ENCODE assay signal across 16 mouse cellular contexts in genomic region chr11:35950466-35950865, GRCm38 (mm10). TPM values are rescaled to one million over a fixed set of nuclear protein-coding genes. Genes with fewer than 3 reads are reported as not detected.
A peak's percentile ranks its signal among the peaks of the same experiment; 100 is the strongest.
DNase-seq lines count a peak whose midpoint lies in the region; ATAC-seq and TF ChIP-seq lines count a peak whose summit lies in the region.
"Had no signal": no experiment of that assay in that cellular context is flagged by ENCODE, and none has a peak within 500 bp of the region (broad histone marks: within the 10 kb centered on the region; RNA-seq: fewer than 3 reads in every experiment).

No protein-coding gene starts in this region.

- H3K27ac ChIP-seq in hindbrain, embryonic 10.5 days: peak overlapping the region; percentile 64; the same call in 1 of the 2 replicates
- no peak overlapping the region for H3K27ac ChIP-seq in hindbrain, postnatal 0 days
- H3K27ac ChIP-seq in lung, embryonic 16.5 days (ENCODE audit: low read length): peak overlapping the region; percentile 82
- peak overlapping the region; percentile 90; the same call in 1 of the 2 replicates for H3K27ac ChIP-seq in intestine, embryonic 16.5 days (ENCODE audit: low read length)
- H3K27ac ChIP-seq: limb, embryonic 15.5 days; neural tube, embryonic 13.5 days had no signal

- no peak for TF ChIP-seq CTCF in hindbrain, postnatal 0 days (IDR thresholded peaks at IDR 0.05; ENCODE audit: low read depth)

- 89% methylated on average over 7 of the region's 7 CpGs for WGBS in hindbrain, embryonic 10.5 days
- 83% methylated on average over 7 of the region's 7 CpGs for WGBS in hindbrain, postnatal 0 days
- WGBS in lung, embryonic 16.5 days: 56% methylated on average over 7 of the region's 7 CpGs
- 54% methylated on average over 7 of the region's 7 CpGs for WGBS in intestine, embryonic 16.5 days

- no peak overlapping the region for H3K4me3 ChIP-seq in hindbrain, embryonic 10.5 days
- no peak overlapping the region for H3K4me3 ChIP-seq in hindbrain, postnatal 0 days (ENCODE audit: low read length)
- H3K4me3 ChIP-seq in lung, embryonic 16.5 days (ENCODE audit: low read length): no peak overlapping the region
- no peak overlapping the region for H3K4me3 ChIP-seq in intestine, embryonic 16.5 days (ENCODE audit: low read length)
- H3K4me3 ChIP-seq: limb, embryonic 15.5 days; neural tube, embryonic 13.5 days had no signal

- no peaks in the 10 kb centered on the region for H3K36me3 ChIP-seq in hindbrain, embryonic 10.5 days
- H3K36me3 ChIP-seq in hindbrain, postnatal 0 days (ENCODE audit: insufficient read depth, low read length): no peaks in the 10 kb centered on the region
- no peaks in the 10 kb centered on the region for H3K36me3 ChIP-seq in lung, embryonic 16.5 days (ENCODE audit: control insufficient read depth, insufficient read depth, low read length)
- H3K36me3 ChIP-seq in intestine, embryonic 16.5 days (ENCODE audit: control insufficient read depth, insufficient read depth, low read length): no peaks in the 10 kb centered on the region
- H3K36me3 ChIP-seq: limb, embryonic 15.5 days; neural tube, embryonic 13.5 days had no signal

- H3K9ac ChIP-seq in hindbrain, postnatal 0 days (replicated peaks; ENCODE audit: low read length): no peak overlapping the region
- no peak overlapping the region for H3K9ac ChIP-seq in lung, embryonic 16.5 days (ENCODE audit: low read length)
- no peak overlapping the region for H3K9ac ChIP-seq in intestine, embryonic 16.5 days (ENCODE audit: low read depth, low read length)
- H3K9ac ChIP-seq: limb, embryonic 15.5 days; neural tube, embryonic 13.5 days had no signal

- H3K9me3 ChIP-seq in hindbrain, embryonic 10.5 days: no peaks in the 10 kb centered on the region
- no peaks in the 10 kb centered on the region for H3K9me3 ChIP-seq in hindbrain, postnatal 0 days (ENCODE audit: low read length)
- H3K9me3 ChIP-seq in lung, embryonic 16.5 days (ENCODE audit: control insufficient read depth, low read length): no peaks in the 10 kb centered on the region
- H3K9me3 ChIP-seq in intestine, embryonic 16.5 days (ENCODE audit: control insufficient read depth, low read length): no peaks in the 10 kb centered on the region
- H3K9me3 ChIP-seq: limb, embryonic 15.5 days; neural tube, embryonic 13.5 days had no signal

- no peak overlapping the region for H3K4me2 ChIP-seq in hindbrain, postnatal 0 days (ENCODE audit: low read depth, low read length)
- H3K4me2 ChIP-seq in lung, embryonic 16.5 days (ENCODE audit: low read depth, low read length): no peak overlapping the region
- 0 out of 2 replicates have a peak overlapping the region, but pooled peaks have one; percentile 42 for H3K4me2 ChIP-seq in intestine, embryonic 16.5 days (ENCODE audit: low read depth, low read length)
- H3K4me2 ChIP-seq: limb, embryonic 15.5 days; neural tube, embryonic 13.5 days had no signal

- DNase-seq in hindbrain, embryonic 10.5 days (ENCODE audit: low spot score): no peak
- no peak for DNase-seq in hindbrain, postnatal 0 days (ENCODE audit: low spot score)
- DNase-seq in lung, postnatal 25 days (ENCODE audit: low spot score): no peak
- peak; percentile 25 for DNase-seq in lung, postnatal 36 days
- no peak for DNase-seq in adrenal gland, adult 2 months
- DNase-seq in left cerebral cortex, adult 8-10 months (ENCODE audit: low spot score in 2 of 2): no peak
- DNase-seq: cerebellum, adult 11-12 months; cerebellum, postnatal 36 days; heart, adult 11 months had no signal

- no peaks in the 10 kb centered on the region for H3K27me3 ChIP-seq in hindbrain, embryonic 10.5 days (ENCODE audit: insufficient read depth, poor library complexity, severe bottlenecking)
- H3K27me3 ChIP-seq in hindbrain, postnatal 0 days (ENCODE audit: insufficient read depth, low read length): no peaks in the 10 kb centered on the region
- no peaks in the 10 kb centered on the region for H3K27me3 ChIP-seq in lung, embryonic 16.5 days (ENCODE audit: control insufficient read depth, insufficient read depth, low read depth, low read length)
- no peaks in the 10 kb centered on the region for H3K27me3 ChIP-seq in intestine, embryonic 16.5 days (replicated peaks; ENCODE audit: control insufficient read depth, insufficient read depth, low read length)
- H3K27me3 ChIP-seq: CH12.LX; limb, embryonic 15.5 days; neural tube, embryonic 13.5 days had no signal

- ATAC-seq in hindbrain, postnatal 0 days: no peak
- peak; percentile 50 for ATAC-seq in lung, embryonic 16.5 days (ENCODE audit: low read depth)
- ATAC-seq in intestine, embryonic 16.5 days: no peak; the same call in 1 of the 2 replicates
- ATAC-seq: forebrain, embryonic 16.5 days had no signal

- H3K4me1 ChIP-seq in hindbrain, embryonic 10.5 days (replicated peaks): peaks cover 53% of the 10 kb centered on the region
- H3K4me1 ChIP-seq in hindbrain, postnatal 0 days (ENCODE audit: insufficient read depth, low read length): no peaks in the 10 kb centered on the region
- H3K4me1 ChIP-seq in lung, embryonic 16.5 days (replicated peaks; ENCODE audit: control insufficient read depth, insufficient read depth, low read length): peaks cover 33% of the 10 kb centered on the region
- peaks cover 39% of the 10 kb centered on the region for H3K4me1 ChIP-seq in intestine, embryonic 16.5 days (ENCODE audit: control insufficient read depth, insufficient read depth, low read length)

RNA-seq across cellular contexts. Expression of gene Wwc1, which starts 29.9 kb away (rescaled TPM):
- polyA plus RNA-seq in hindbrain, embryonic 10.5 days (2016; fragmentation: Nextera tagmentation; extraction: Ambion mirVana): 3.9 and 4.9 TPM in 2 replicates
- 17.8 and 20.4 TPM in 2 replicates for total RNA-seq in hindbrain, postnatal 0 days (2014; rRNA removed)
- 8.6 and 9.0 TPM in 2 replicates for polyA plus RNA-seq in hindbrain, postnatal 0 days (2015; fragmentation: Nextera tagmentation; extraction: Ambion mirVana)
- polyA plus RNA-seq in lung, embryonic 16.5 days (2015; fragmentation: Nextera tagmentation; extraction: Ambion mirVana): 7.8 and 9.9 TPM in 2 replicates
- 8.5 and 9.0 TPM in 2 replicates for polyA plus RNA-seq in intestine, embryonic 16.5 days (2015; fragmentation: Nextera tagmentation; extraction: Ambion mirVana)
- 10 to 100 TPM; 81.6 to 88.3 TPM for total RNA-seq in adrenal gland, adult 2 months (2021)
- 27.1 and 35.2 TPM in 2 replicates for polyA plus RNA-seq in adrenal gland, adult 2 months (2012; rRNA removed)
- total RNA-seq in left cerebral cortex, adult 8-10 months (2022): 100 to 1,000 TPM in 3 of 4 experiments, 10 to 100 TPM in 1; 95.1 to 109 (median 101) TPM
- total RNA-seq: megakaryocyte-erythroid progenitor cell, adult 5-6 weeks had no signal
